Mouse (Mus musculus): Measurements from ENCODE around the gene Car9. TPM values are rescaled to one million over a fixed set of nuclear protein-coding genes. Genes with fewer than 3 reads are reported as not detected.
A peak's percentile ranks its signal among the peaks of the same experiment; 100 is the strongest.

Gene Car9
- polyA plus RNA-seq, 1 experiment: 10.7 TPM

DNA sequence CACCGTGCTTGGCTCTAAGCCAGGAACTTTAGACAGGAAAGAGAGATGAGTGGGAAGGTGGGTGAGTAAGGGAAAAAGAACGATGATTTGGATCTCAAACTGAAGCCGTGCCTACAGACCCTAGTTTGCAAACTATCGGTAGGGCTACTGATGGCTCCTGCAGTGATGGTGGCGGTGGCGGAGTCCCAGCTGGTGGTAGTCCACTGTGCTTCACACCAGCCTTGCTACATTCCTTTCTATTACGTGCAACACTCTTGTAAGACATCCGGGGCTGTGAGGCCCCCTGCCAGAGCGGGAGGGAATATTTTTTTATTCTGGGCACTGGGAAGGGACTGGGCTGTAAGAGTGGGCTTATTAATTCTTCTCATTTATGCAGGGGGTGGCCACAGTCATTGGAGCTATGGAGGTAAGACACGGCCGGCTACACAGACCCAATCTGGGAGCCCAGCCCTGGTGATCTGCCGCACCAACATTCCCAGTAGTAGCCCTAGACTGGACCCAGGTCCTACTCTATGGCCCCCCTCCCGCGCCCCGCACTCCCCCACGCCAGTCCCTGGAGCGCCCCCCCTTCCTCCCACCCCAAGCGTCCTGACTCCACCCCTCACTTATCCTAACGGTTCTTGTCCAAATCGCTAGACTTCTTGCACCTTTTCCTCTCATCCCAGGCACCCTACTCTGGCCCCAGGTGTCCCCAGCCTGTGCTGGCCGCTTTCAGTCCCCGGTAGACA is 1.3 kb downstream of the Car9 start:
- H3K4me2 ChIP-seq (ENCODE audit: low read depth): peak overlapping the region; percentile 45
- no peak for TF ChIP-seq CEBPB (IDR thresholded peaks at IDR 0.05; ENCODE audit: insufficient read depth, poor library complexity, severe bottlenecking)
- TF ChIP-seq POLR2A (IDR thresholded peaks at IDR 0.05; ENCODE audit: insufficient read length, low read depth): no peak
- TF ChIP-seq MYOG (IDR thresholded peaks at IDR 0.05; ENCODE audit: control insufficient read depth in 1 of 3, insufficient read depth in 1 of 3, insufficient read length in 2 of 3, low read depth in 2 of 3): no peak
- no peak for TF ChIP-seq SRF (IDR thresholded peaks at IDR 0.05; ENCODE audit: control insufficient read depth, insufficient read length, low read depth)
- TF ChIP-seq TCF3 (IDR thresholded peaks at IDR 0.05; ENCODE audit: insufficient read length, low read depth): no peak
- TF ChIP-seq MYOD1 (IDR thresholded peaks at IDR 0.05; ENCODE audit: control insufficient read depth in 1 of 3, insufficient read length in 2 of 3, low read depth in 2 of 3): no peak
- no peak for TF ChIP-seq USF1 (IDR thresholded peaks at IDR 0.05; ENCODE audit: low read depth)
- TF ChIP-seq POLR2AphosphoS2 (IDR thresholded peaks at IDR 0.05; ENCODE audit: insufficient read length, low read depth): no peak
- no peak for TF ChIP-seq E2F4 (IDR thresholded peaks at IDR 0.05; ENCODE audit: insufficient read depth)
- TF ChIP-seq TCF12 (IDR thresholded peaks at IDR 0.05; ENCODE audit: insufficient read depth, poor library complexity, severe bottlenecking): no peak
- TF ChIP-seq MAX (IDR thresholded peaks at IDR 0.05; ENCODE audit: low read depth): no peak
- no peaks in the 10 kb centered on the region for H3K36me3 ChIP-seq (ENCODE audit: control insufficient read depth, insufficient read depth)
- H3ac ChIP-seq (ENCODE audit: control insufficient read depth, insufficient read length): no peak overlapping the region
- peak overlapping the region; percentile 8 for H3K4me3 ChIP-seq
- no peaks in the 10 kb centered on the region for H3K27me3 ChIP-seq (ENCODE audit: control insufficient read depth, insufficient read depth, insufficient read length)
- H3K79me2 ChIP-seq (ENCODE audit: control insufficient read depth, insufficient read depth): no peaks in the 10 kb centered on the region

GRCm38 (mm10) chr4:43508666-43508997 is 1.9 kb downstream of the Car9 start:
- peak overlapping the region; percentile 8 for H3K4me3 ChIP-seq
- H3K79me2 ChIP-seq (ENCODE audit: control insufficient read depth, insufficient read depth): no peaks in the 10 kb centered on the region
- H3ac ChIP-seq (ENCODE audit: control insufficient read depth, insufficient read length): no peak overlapping the region
- no peaks in the 10 kb centered on the region for H3K36me3 ChIP-seq (ENCODE audit: control insufficient read depth, insufficient read depth)
- TF ChIP-seq POLR2AphosphoS2 (IDR thresholded peaks at IDR 0.05; ENCODE audit: insufficient read length, low read depth): peak; percentile 69
- no peak for TF ChIP-seq TCF12 (IDR thresholded peaks at IDR 0.05; ENCODE audit: insufficient read depth, poor library complexity, severe bottlenecking)
- H3K27me3 ChIP-seq (ENCODE audit: control insufficient read depth, insufficient read depth, insufficient read length): no peaks in the 10 kb centered on the region
- peak overlapping the region; percentile 26 for H3K4me2 ChIP-seq (ENCODE audit: low read depth)

DNA sequence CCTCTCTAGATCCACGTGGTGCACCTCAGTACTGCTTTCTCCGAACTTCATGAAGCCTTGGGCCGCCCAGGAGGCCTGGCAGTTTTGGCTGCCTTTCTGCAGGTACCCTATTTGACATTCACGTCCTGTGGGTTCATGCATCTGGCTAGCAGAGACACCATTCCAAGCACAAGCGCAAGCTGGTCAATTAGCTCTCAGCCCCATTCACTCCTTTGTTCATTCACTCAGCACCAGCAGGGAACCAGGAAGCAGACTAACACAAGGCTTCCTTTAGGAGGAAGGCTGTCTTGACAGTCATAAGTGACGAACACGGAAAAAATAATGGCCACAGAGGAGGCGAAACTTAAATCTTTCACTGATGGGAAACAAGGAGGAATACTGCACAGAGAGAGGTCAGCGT is 2.3 kb downstream of the Car9 start:
- TF ChIP-seq MYOG (IDR thresholded peaks at IDR 0.05; ENCODE audit: control insufficient read depth in 1 of 3, insufficient read depth in 1 of 3, insufficient read length in 2 of 3, low read depth in 2 of 3): no peak
- TF ChIP-seq USF1 (IDR thresholded peaks at IDR 0.05; ENCODE audit: low read depth): no peak
- TF ChIP-seq POLR2AphosphoS2 (IDR thresholded peaks at IDR 0.05; ENCODE audit: insufficient read length, low read depth): no peak
- Histone ChIP-seq H3K27me3 (ENCODE audit: control insufficient read depth, insufficient read depth, insufficient read length) (no peaks in the 10 kb centered on the region), H3K79me2 (ENCODE audit: control insufficient read depth, insufficient read depth) (no peaks in the 10 kb centered on the region), H3K4me2 (ENCODE audit: low read depth) (peak overlapping the region; percentile 26), H3K4me3 (no peak overlapping the region), H3K36me3 (ENCODE audit: control insufficient read depth, insufficient read depth) (no peaks in the 10 kb centered on the region), H3ac (ENCODE audit: control insufficient read depth, insufficient read length) (no peak overlapping the region)

DNA sequence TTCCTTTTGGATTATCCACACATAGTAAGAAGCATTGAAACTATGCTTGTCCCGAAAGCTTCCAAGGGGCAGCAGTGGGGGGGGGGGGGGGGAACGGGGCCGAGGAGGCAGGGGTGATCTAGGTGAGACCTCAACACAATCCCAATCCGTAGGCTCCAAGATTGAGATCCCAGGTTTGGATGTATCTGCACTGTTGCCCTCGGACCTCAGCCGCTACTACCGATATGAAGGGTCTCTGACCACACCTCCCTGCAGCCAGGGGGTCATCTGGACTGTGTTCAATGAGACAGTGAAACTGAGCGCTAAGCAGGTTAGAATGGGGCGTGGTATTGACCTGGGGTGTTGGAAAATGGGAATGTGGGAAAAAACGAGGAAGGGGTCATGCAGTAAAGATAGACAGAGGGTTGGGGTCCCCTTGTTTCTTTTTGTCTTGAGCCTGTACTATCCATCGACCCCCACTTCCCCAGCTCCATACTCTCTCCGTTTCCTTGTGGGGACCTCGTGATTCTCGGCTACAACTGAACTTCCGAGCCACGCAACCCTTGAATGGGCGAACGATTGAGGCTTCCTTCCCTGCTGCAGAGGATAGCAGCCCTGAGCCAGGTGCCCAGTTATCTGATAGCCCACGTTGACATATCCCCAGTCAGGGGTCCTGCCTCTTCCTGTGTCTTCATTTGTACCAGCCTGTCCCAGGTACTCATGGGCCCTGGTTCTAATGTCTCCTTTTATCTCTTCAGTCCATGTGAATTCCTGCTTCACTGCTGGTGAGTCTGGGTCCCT is 5.1 kb downstream of the Car9 start:
- Histone ChIP-seq H3K36me3 (ENCODE audit: control insufficient read depth, insufficient read depth) (peaks cover 23% of the 10 kb centered on the region), H3ac (ENCODE audit: control insufficient read depth, insufficient read length) (no peak overlapping the region), H3K4me3 (no peak overlapping the region), H3K27me3 (ENCODE audit: control insufficient read depth, insufficient read depth, insufficient read length) (no peaks in the 10 kb centered on the region), H3K79me2 (ENCODE audit: control insufficient read depth, insufficient read depth) (no peaks in the 10 kb centered on the region), H3K4me2 (ENCODE audit: low read depth) (no peak overlapping the region)
- TF ChIP-seq TCF12 (IDR thresholded peaks at IDR 0.05; ENCODE audit: insufficient read depth, poor library complexity, severe bottlenecking) (no peak), TCF3 (IDR thresholded peaks at IDR 0.05; ENCODE audit: insufficient read length, low read depth) (no peak), POLR2AphosphoS2 (IDR thresholded peaks at IDR 0.05; ENCODE audit: insufficient read length, low read depth) (peak; percentile 94), CEBPB (IDR thresholded peaks at IDR 0.05; ENCODE audit: insufficient read depth, poor library complexity, severe bottlenecking) (no peak), E2F4 (IDR thresholded peaks at IDR 0.05; ENCODE audit: insufficient read depth) (no peak), POLR2A (IDR thresholded peaks at IDR 0.05; ENCODE audit: insufficient read length, low read depth) (peak; percentile 42), MYOG (IDR thresholded peaks at IDR 0.05; ENCODE audit: control insufficient read depth in 1 of 3, insufficient read depth in 1 of 3, insufficient read length in 2 of 3, low read depth in 2 of 3) (no peak)

- Histone ChIP-seq H3K27me3 (ENCODE audit: control insufficient read depth, insufficient read depth, insufficient read length) (no peaks in the 10 kb centered on the region), H3K36me3 (ENCODE audit: control insufficient read depth, insufficient read depth) (peaks cover 31% of the 10 kb centered on the region), H3K79me2 (ENCODE audit: control insufficient read depth, insufficient read depth) (no peaks in the 10 kb centered on the region), H3K4me2 (ENCODE audit: low read depth) (no peak overlapping the region), H3ac (ENCODE audit: control insufficient read depth, insufficient read length) (no peak overlapping the region), H3K4me3 (no peak overlapping the region)
- TF ChIP-seq MAX (IDR thresholded peaks at IDR 0.05; ENCODE audit: low read depth): no peak
- peak; percentile 99 for TF ChIP-seq POLR2AphosphoS2 (IDR thresholded peaks at IDR 0.05; ENCODE audit: insufficient read length, low read depth)
- peak; percentile 69 for TF ChIP-seq POLR2A (IDR thresholded peaks at IDR 0.05; ENCODE audit: insufficient read length, low read depth)
- no peak for TF ChIP-seq TCF12 (IDR thresholded peaks at IDR 0.05; ENCODE audit: insufficient read depth, poor library complexity, severe bottlenecking)
- peak in 2 of 3 experiments; percentile 32 to 40 for TF ChIP-seq MYOD1 (IDR thresholded peaks at IDR 0.05; ENCODE audit: control insufficient read depth in 1 of 3, insufficient read length in 2 of 3, low read depth in 2 of 3)
These were observed 5.9 kb downstream of the Car9 start for GRCm38 (mm10) chr4:43512653-43513052.

Measured in myocyte (in vitro differentiated cells).